Mouse (Mus musculus): ENCODE measurements around the gene Sh3gl1. TPM values are rescaled to one million over a fixed set of nuclear protein-coding genes. Genes with fewer than 3 reads are reported as not detected.
"Not testable (repeated sequence)": the region's sequence is repeated elsewhere in the genome, so short reads cannot be mapped to it uniquely, and the experiment has no call there.

The Sh3gl1 gene
- polyA plus RNA-seq, 1 experiment from 2014 or later, result 201 TPM

- H3K4me1 ChIP-seq, result peaks cover 16% of the 10 kb centered on the region
- no peak overlapping the region for H3K4me2 ChIP-seq (replicated peaks)
- H3K27ac ChIP-seq (replicated peaks), result no peak overlapping the region
- H3K36me3 ChIP-seq, result peaks cover 87% of the 10 kb centered on the region
- no peak overlapping the region for H3K9ac ChIP-seq
- no peaks in the 10 kb centered on the region for H3K27me3 ChIP-seq
- 94% methylated on average over 14 of the region's 14 CpGs for WGBS
- no peak overlapping the region for H3K4me3 ChIP-seq (replicated peaks)
- no peak for ATAC-seq (ENCODE audit: insufficient number of reproducible peaks, low FRiP score, low TSS enrichment, low read depth)
- no peaks in the 10 kb centered on the region for H3K9me3 ChIP-seq (replicated peaks)
These were observed 32.6 kb upstream of the Sh3gl1 start for GRCm38 (mm10) chr17:56069066-56069465.

DNA sequence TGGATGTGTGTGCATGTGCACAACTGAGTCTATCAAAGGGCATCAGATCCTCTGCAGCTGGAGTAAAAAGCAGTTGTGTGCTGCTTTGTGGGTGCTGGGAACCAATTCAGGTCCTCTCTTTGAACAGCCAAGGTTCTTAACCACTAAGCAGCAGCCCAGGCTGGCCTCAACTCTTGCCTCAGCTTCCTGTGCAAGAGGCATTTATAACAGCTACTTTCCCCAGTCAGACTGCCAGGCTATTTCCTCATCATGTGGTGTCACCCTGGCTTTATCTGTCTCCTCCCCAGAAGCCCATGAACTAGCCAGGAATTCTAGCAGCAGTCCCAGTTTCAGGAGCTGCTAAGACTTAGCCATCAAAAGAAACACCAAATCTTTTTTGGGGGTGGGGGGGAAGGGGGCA is 30.0 kb upstream of the Sh3gl1 start:
- Histone ChIP-seq H3K4me3 (replicated peaks) (no peak overlapping the region), H3K4me1 (no peaks in the 10 kb centered on the region), H3K27ac (replicated peaks) (no peak overlapping the region), H3K9me3 (replicated peaks) (no peaks in the 10 kb centered on the region), H3K36me3 (peaks cover 98% of the 10 kb centered on the region), H3K9ac (no peak overlapping the region), H3K27me3 (no peaks in the 10 kb centered on the region), H3K4me2 (replicated peaks) (no peak overlapping the region)
- ATAC-seq (ENCODE audit: insufficient number of reproducible peaks, low FRiP score, low TSS enrichment, low read depth), result no peak

GRCm38 (mm10) chr17:56065715-56066114 is 29.3 kb upstream of the Sh3gl1 start:
- not testable (repeated sequence) for ATAC-seq (ENCODE audit: insufficient number of reproducible peaks, low FRiP score, low TSS enrichment, low read depth); H3K27me3 ChIP-seq; H3K4me2 ChIP-seq (replicated peaks); H3K9me3 ChIP-seq (replicated peaks); H3K27ac ChIP-seq (replicated peaks); H3K4me3 ChIP-seq (replicated peaks); H3K4me1 ChIP-seq; H3K9ac ChIP-seq
- WGBS, result 80% methylated on average over 6 of the region's 6 CpGs
- H3K36me3 ChIP-seq, result peaks cover 98% of the 10 kb centered on the region

DNA sequence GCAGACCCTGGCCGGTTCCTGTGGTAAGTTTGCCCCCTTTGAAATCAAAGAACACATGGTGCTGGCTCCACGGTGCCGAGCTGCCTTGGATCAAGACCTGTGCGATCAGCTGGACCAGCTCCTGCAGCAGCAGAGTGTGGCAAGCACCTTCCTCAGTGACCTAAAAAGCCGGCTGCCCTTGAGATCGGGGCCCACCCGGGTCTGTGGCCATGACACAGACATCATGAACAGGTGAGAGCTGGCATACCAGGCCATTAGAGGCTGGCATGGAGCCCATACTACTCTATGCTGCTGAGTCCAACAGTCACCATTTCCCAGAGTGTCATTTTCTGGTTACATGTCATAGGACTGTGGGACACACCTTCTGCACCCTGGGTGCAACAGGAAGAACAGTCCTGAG is 25.6 kb upstream of the Sh3gl1 start:
- 92% methylated on average over 7 of the region's 7 CpGs for WGBS

GRCm38 (mm10) chr17:56057381-56058120 is 21.1 kb upstream of the Sh3gl1 start:
- H3K9me3 ChIP-seq (replicated peaks), result no peaks in the 10 kb centered on the region
- no peak overlapping the region for H3K4me3 ChIP-seq (replicated peaks)
- no peak overlapping the region for H3K27ac ChIP-seq (replicated peaks)
- H3K36me3 ChIP-seq, result peaks cover 66% of the 10 kb centered on the region
- no peaks in the 10 kb centered on the region for H3K4me1 ChIP-seq
- H3K4me2 ChIP-seq (replicated peaks), result no peak overlapping the region
- ATAC-seq (ENCODE audit: insufficient number of reproducible peaks, low FRiP score, low TSS enrichment, low read depth), result no peak
- H3K27me3 ChIP-seq, result no peaks in the 10 kb centered on the region
- H3K9ac ChIP-seq, result no peak overlapping the region
- WGBS, result 78% methylated on average over 11 of the region's 11 CpGs

More for the DNA sequence above, 25.6 kb upstream of the Sh3gl1 start:
- Histone ChIP-seq H3K4me2 (replicated peaks) (no peak overlapping the region), H3K36me3 (peaks cover 97% of the 10 kb centered on the region), H3K27me3 (no peaks in the 10 kb centered on the region), H3K9ac (no peak overlapping the region), H3K27ac (replicated peaks) (no peak overlapping the region), H3K4me1 (no peaks in the 10 kb centered on the region), H3K4me3 (replicated peaks) (no peak overlapping the region), H3K9me3 (replicated peaks) (no peaks in the 10 kb centered on the region)
- ATAC-seq (ENCODE audit: insufficient number of reproducible peaks, low FRiP score, low TSS enrichment, low read depth), result no peak

DNA sequence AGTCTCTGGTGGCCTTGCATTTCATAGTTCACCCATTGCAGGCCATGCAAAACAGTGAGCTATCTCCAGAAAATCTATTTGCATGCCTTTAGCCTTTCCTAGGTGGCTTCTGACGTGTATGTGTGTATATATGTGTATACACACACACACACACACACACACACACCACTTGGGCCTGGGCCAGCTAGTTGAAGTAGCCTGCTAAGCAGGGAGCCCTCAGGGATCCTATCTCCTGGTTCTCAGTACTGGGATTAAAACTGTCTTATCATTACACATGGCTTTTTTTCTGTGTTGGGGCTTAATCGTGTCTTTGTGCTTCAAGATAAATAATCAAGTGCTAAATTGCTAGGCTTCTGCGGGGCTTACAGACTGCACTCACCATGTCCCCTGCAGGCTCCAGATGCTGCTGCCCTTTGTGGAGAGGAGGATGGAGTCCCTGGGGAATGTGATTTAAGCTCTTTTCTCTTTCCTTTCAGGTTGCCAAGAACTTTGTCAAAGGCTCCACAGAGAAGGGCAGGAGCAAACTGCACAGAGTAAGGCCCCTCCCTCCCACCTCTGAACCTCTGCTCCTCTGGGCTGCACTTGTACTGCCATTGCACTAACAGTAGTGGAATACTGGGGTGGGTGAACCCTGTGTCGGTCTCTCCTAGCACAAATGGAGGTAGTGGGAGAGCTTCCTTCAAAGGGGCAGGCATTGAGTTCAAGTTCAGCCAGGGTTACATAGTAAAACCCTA is 19.7 kb upstream of the Sh3gl1 start:
- Histone ChIP-seq H3K4me2 (replicated peaks) (no peak overlapping the region), H3K9me3 (replicated peaks) (no peaks in the 10 kb centered on the region), H3K27ac (replicated peaks) (no peak overlapping the region), H3K4me1 (no peaks in the 10 kb centered on the region), H3K27me3 (no peaks in the 10 kb centered on the region), H3K9ac (no peak overlapping the region), H3K4me3 (replicated peaks) (no peak overlapping the region), H3K36me3 (peaks cover 62% of the 10 kb centered on the region)
- ATAC-seq (ENCODE audit: insufficient number of reproducible peaks, low FRiP score, low TSS enrichment, low read depth), result no peak
- 72% methylated on average over 4 of the region's 4 CpGs for WGBS

DNA sequence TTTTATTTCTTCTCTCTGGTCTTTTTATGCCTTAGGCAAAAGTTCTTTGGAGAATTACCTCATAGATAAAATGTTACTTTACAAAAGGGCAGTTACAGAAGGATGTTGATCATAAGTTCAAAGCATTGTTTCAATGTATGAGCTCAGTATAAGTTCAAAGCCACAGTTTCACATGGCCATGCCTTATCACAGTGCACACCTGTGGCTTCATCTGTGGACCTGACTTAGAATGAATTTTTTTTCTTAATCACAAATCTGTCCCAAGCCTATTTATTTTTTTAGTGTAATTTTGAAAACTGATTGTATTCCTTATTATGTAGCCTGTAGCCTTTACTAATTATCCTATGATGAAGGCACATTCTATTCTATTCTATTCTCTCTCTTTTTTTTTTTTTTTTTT is 18.5 kb upstream of the Sh3gl1 start:
- ATAC-seq (ENCODE audit: insufficient number of reproducible peaks, low FRiP score, low TSS enrichment, low read depth), result no peak
- Histone ChIP-seq H3K36me3 (peaks cover 60% of the 10 kb centered on the region), H3K4me1 (no peaks in the 10 kb centered on the region), H3K9ac (no peak overlapping the region), H3K4me2 (replicated peaks) (no peak overlapping the region), H3K4me3 (replicated peaks) (no peak overlapping the region), H3K27ac (replicated peaks) (no peak overlapping the region), H3K27me3 (no peaks in the 10 kb centered on the region), H3K9me3 (replicated peaks) (no peaks in the 10 kb centered on the region)

GRCm38 (mm10) chr17:56051369-56051768 is 14.9 kb upstream of the Sh3gl1 start:
- Histone ChIP-seq H3K27me3 (no peaks in the 10 kb centered on the region), H3K4me2 (replicated peaks) (no peak overlapping the region), H3K4me1 (no peaks in the 10 kb centered on the region), H3K9ac (no peak overlapping the region), H3K9me3 (replicated peaks) (no peaks in the 10 kb centered on the region), H3K36me3 (peaks cover 60% of the 10 kb centered on the region), H3K4me3 (replicated peaks) (no peak overlapping the region), H3K27ac (replicated peaks) (no peak overlapping the region)
- 73% methylated on average over 5 of the region's 5 CpGs for WGBS
- ATAC-seq (ENCODE audit: insufficient number of reproducible peaks, low FRiP score, low TSS enrichment, low read depth), result no peak

DNA sequence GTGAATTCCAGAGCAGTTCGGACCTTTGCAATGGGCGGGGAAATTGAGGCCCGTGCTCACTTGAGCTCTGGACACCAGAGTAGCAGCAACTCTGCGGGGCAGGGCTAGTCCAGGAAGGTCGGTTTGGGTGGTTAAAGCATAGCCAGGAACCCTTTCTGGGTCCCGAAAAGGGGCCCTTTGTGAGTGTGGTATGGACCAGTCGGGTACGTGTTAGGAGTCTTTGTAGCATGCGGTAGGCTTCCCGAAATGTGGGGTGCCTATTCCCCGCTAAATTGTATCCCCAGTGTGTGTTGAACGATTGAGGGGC is 4.4 kb upstream of the Sh3gl1 start:
- under 1% methylated on average over 12 of the region's 12 CpGs for WGBS
- H3K4me1 ChIP-seq, result peaks cover 17% of the 10 kb centered on the region
- H3K27ac ChIP-seq (replicated peaks), result peak overlapping the region; percentile 70
- no peak for ATAC-seq (ENCODE audit: insufficient number of reproducible peaks, low FRiP score, low TSS enrichment, low read depth)
- H3K36me3 ChIP-seq, result peaks cover 14% of the 10 kb centered on the region
- H3K9me3 ChIP-seq (replicated peaks), result no peaks in the 10 kb centered on the region
- H3K27me3 ChIP-seq, result no peaks in the 10 kb centered on the region
- H3K4me3 ChIP-seq (replicated peaks), result peak overlapping the region; percentile 65
- H3K4me2 ChIP-seq (replicated peaks), result peak overlapping the region; percentile 82
- peak overlapping the region; percentile 78 for H3K9ac ChIP-seq

- Histone ChIP-seq H3K4me1 (peaks cover 21% of the 10 kb centered on the region), H3K4me2 (replicated peaks) (peak within 1 kb of the TSS; percentile 82), H3K27me3 (no peaks in the 10 kb centered on the region), H3K4me3 (replicated peaks) (peak within 1 kb of the TSS; percentile 65), H3K27ac (replicated peaks) (peak within 1 kb of the TSS; percentile 79), H3K9ac (peak within 1 kb of the TSS; percentile 78), H3K9me3 (replicated peaks) (no peaks in the 10 kb centered on the region), H3K36me3 (peaks cover 12% of the 10 kb centered on the region)
- peak; percentile 89 for ATAC-seq (ENCODE audit: insufficient number of reproducible peaks, low FRiP score, low TSS enrichment, low read depth)
- under 1% methylated on average over 68 of the region's 68 CpGs for WGBS
These were observed 3.8 kb upstream of the Sh3gl1 start, which contains the start of gene Chaf1a for GRCm38 (mm10) chr17:56040030-56040856. Chaf1a (plus strand) TSS chr17:56040439.

- Histone ChIP-seq H3K36me3 (peaks cover 18% of the 10 kb centered on the region), H3K27me3 (no peaks in the 10 kb centered on the region), H3K9me3 (replicated peaks) (no peaks in the 10 kb centered on the region), H3K4me2 (replicated peaks) (peak overlapping the region; percentile 82; the same call in 1 of the 2 replicates), H3K4me1 (peaks cover 30% of the 10 kb centered on the region), H3K4me3 (replicated peaks) (peak overlapping the region; percentile 65), H3K27ac (replicated peaks) (no peak overlapping the region), H3K9ac (no peak overlapping the region)
- no peak for ATAC-seq (ENCODE audit: insufficient number of reproducible peaks, low FRiP score, low TSS enrichment, low read depth)
- WGBS, result 81% methylated on average over 4 of the region's 4 CpGs
These were observed 2.9 kb upstream of the Sh3gl1 start for GRCm38 (mm10) chr17:56039345-56039744.
